Mouse (Mus musculus) forebrain, embryonic 14.5 days (tissue): Measurements from ENCODE around the gene Mmp23. TPM values are rescaled to one million over a fixed set of nuclear protein-coding genes. Genes with fewer than 3 reads are reported as not detected.

Experiments used
- ATAC-seq: fragments of 200-750 bp; cut with Nextera tagmentation; 2 replicates; pipeline ENCODE4 v1.8.0; 2017; ENCODE audit warnings: mild to moderate bottlenecking, moderate library complexity
- DNase-seq: peaks from one replicate; pipeline ENCODE4 v3.0.0-alpha.2; 2015; ENCODE audit warnings: low spot score
- H3K27ac ChIP-seq: fragments of 300-500 bp; sonication (generic); 2 replicates; pipeline ENCODE4 v1.5.1; 2014; ENCODE audit warnings: low read depth, mild to moderate bottlenecking, control low read depth, low read length, moderate library complexity
- H3K27me3 ChIP-seq: fragments of 300-500 bp; sonication (generic); replicated peaks from 2 replicates; pipeline ENCODE4 v1.6.1; 2014; ENCODE audit warnings: low read length, control low read depth, mixed read lengths; ENCODE audit not compliant: control insufficient read depth, insufficient read depth
- H3K36me3 ChIP-seq: fragments of 300-500 bp; sonication (generic); 2 replicates; pipeline ENCODE4 v1.6.1; 2014; ENCODE audit warnings: low read length, control low read depth; ENCODE audit not compliant: control insufficient read depth, insufficient read depth
- H3K4me1 ChIP-seq: fragments of 300-500 bp; sonication (generic); 2 replicates; pipeline ENCODE4 v1.6.1; 2014; ENCODE audit warnings: antibody characterized with exemption, low read length, control low read depth; ENCODE audit not compliant: control insufficient read depth, insufficient read depth
- H3K4me2 ChIP-seq: fragments of 300-500 bp; sonication (generic); 2 replicates; pipeline ENCODE4 v1.6.1; 2014; ENCODE audit warnings: mild to moderate bottlenecking, control low read depth, low read length
- H3K4me3 ChIP-seq: fragments of 300-500 bp; sonication (generic); 2 replicates; pipeline ENCODE4 v1.5.1; 2014; ENCODE audit warnings: low read depth, low read length, control low read depth
- H3K9ac ChIP-seq: fragments of 300-500 bp; sonication (generic); 2 replicates; pipeline ENCODE4 v1.6.1; 2014; ENCODE audit warnings: mild to moderate bottlenecking, low read length, control low read depth, moderate library complexity
- H3K9me3 ChIP-seq: fragments of 300-500 bp; sonication (generic); replicated peaks from 2 replicates; pipeline ENCODE4 v1.6.1; 2016; ENCODE audit warnings: low read length, control low read depth, mixed read lengths; ENCODE audit not compliant: control insufficient read depth
- WGBS: fragments of 180-500 bp; shearing (Covaris S2); extraction: QIAGEN DNeasy Blood & Tissue Kit; methylation state at CpG from one replicate; pipeline ENCODE4 v1.1.7; 2014; 5-methylcytosine and 5-hydroxymethylcytosine counted together
- polyA plus RNA-seq: library from polyadenylated mRNA; unstranded; fragments of >200 nt; fragmentation: Nextera tagmentation; extraction: Ambion mirVana; gene quantifications from 2 replicates; pipeline ENCODE4 v1.2.1, GENCODE M21; 2014

The Mmp23 gene
- polyA plus RNA-seq, 1 experiment from 2014 or later: 0.97 TPM

DNA sequence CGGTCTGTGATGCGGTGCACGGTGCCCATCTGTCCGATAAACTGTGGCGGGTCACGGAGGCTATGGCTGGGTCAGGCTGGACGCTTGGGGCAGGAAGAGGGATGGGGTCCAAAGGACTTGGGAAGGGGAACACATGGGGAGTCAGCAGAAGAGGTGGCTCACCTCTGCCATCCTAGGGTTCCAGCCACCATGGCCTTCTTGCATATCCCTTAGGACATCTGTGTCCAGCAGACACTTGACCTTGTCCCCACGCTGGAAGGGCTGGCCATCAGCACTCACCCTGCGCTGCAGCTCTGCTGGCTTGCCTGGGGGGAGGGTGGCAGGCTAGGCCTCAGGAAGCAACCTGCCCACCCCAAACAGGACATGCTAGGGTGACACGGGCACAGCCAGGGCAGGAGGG is 5.8 kb upstream of the Mmp23 start:
- no peak overlapping the region for H3K4me2 ChIP-seq
- no peak overlapping the region for H3K27ac ChIP-seq
- no peaks in the 10 kb centered on the region for H3K9me3 ChIP-seq
- H3K4me3 ChIP-seq: no peak overlapping the region
- H3K4me1 ChIP-seq: peaks cover 6% of the 10 kb centered on the region; the same call in 1 of the 2 replicates
- peaks cover 20% of the 10 kb centered on the region for H3K27me3 ChIP-seq
- WGBS: 95% methylated on average over 10 of the region's 10 CpGs
- DNase-seq (no peak), ATAC-seq (no peak)
- peaks cover 16% of the 10 kb centered on the region for H3K36me3 ChIP-seq
- no peak overlapping the region for H3K9ac ChIP-seq

DNA sequence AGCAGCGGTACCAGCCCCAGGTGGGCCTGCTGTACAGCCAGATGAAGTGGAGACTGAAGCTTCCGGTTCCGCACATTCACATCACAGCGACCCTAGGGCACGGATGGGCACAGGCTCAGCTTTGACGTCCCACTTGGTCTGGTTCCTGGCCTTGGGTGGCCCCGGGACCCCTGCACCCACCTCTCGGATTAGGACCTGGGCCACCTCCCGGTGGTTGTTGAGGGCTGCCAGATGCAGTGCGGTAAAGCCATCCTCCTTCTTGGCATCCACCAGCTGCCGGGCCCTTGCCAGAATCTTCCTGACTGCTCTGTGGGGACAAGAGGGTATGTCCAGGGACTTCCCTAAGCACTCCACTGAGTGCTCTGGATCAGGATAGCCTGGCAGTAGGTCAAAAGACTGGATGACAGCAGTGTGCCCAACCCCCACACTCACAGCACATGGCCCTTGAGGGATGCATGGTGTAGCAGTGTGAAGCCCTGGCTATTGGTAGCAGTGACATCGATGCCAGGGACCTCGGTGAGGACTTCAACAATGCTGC is 3.1 kb upstream of the Mmp23 start:
- DNase-seq (no peak), ATAC-seq (no peak)
- Histone ChIP-seq H3K9me3 (no peaks in the 10 kb centered on the region), H3K36me3 (peaks cover 23% of the 10 kb centered on the region), H3K27me3 (peaks cover 47% of the 10 kb centered on the region), H3K27ac (no peak overlapping the region), H3K4me3 (no peak overlapping the region), H3K4me1 (peaks cover 18% of the 10 kb centered on the region), H3K4me2 (no peak overlapping the region), H3K9ac (no peak overlapping the region)
- WGBS: 89% methylated on average over 13 of the region's 13 CpGs

DNA sequence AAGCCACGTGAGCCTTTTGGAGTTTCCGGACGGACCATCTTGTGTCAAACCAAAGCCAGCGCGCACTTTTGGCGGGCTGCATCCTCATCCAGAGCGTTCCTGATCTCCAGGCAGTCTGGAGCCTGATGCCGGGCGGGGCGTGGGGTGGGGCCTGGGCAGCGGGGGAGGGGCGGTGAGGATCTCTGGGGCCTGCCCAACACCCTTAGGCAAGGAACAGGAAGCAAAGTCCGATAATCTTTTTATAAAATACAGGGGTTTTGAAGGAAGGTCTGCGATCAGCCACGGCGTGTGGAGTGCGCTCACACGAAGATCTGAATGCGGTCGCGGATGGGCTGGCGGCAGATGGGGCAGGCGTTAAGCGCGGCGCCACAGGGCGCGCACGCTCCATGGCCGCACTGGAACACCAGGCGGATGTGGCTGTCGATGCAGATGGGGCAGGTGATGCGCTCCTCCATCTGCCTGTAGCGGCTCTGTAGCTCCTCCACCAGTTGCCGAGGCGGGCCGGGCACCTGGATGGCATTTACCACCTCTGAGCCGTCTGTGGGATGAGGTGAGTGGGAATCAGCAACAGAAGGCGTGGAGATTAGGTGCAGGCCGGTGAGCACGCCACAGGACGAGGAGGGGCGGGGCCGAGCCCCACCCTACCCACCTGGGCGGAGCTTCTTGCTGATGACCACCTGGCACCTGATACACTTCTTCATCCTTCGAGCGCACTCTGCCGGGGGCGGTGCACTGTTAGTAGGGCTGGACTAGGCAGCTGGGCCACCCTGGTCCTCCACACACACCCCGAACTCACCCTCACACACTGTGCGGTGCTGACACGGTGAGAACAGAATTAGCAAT is 1.5 kb upstream of the Mmp23 start:
- peak; percentile 51 for ATAC-seq
- Histone ChIP-seq H3K4me3 (peak overlapping the region; percentile 13), H3K27me3 (peaks cover 48% of the 10 kb centered on the region), H3K36me3 (peaks cover 37% of the 10 kb centered on the region), H3K4me2 (peak overlapping the region; percentile 53), H3K9me3 (no peaks in the 10 kb centered on the region), H3K4me1 (peaks cover 18% of the 10 kb centered on the region), H3K27ac (no peak overlapping the region), H3K9ac (peak overlapping the region; percentile 48)
- WGBS: 3% methylated on average over 52 of the region's 52 CpGs
- DNase-seq: peak; percentile 38

DNA sequence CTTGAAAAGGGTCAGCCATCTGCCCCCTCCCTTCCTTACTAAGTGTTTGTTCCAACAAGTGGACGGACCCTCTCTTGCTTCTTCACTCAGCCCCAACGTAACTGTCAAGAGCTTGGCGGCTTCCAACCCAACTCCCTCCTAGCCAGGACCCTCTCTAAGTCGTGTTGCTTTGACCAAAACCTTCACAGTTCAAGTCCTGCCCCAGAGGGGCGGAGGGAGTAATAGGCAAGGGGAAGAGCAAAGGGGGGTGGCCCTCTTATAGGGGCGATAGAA is 935 bp upstream of the Mmp23 start:
- 3% methylated on average over 6 of the region's 6 CpGs for WGBS
- DNase-seq (no peak), ATAC-seq (no peak)
- Histone ChIP-seq H3K9ac (no peak overlapping the region; the same call in 1 of the 2 replicates), H3K4me3 (peak overlapping the region; percentile 13), H3K4me2 (peak overlapping the region; percentile 53), H3K27me3 (peaks cover 48% of the 10 kb centered on the region), H3K9me3 (no peaks in the 10 kb centered on the region), H3K27ac (no peak overlapping the region), H3K36me3 (peaks cover 38% of the 10 kb centered on the region), H3K4me1 (peaks cover 18% of the 10 kb centered on the region)

DNA sequence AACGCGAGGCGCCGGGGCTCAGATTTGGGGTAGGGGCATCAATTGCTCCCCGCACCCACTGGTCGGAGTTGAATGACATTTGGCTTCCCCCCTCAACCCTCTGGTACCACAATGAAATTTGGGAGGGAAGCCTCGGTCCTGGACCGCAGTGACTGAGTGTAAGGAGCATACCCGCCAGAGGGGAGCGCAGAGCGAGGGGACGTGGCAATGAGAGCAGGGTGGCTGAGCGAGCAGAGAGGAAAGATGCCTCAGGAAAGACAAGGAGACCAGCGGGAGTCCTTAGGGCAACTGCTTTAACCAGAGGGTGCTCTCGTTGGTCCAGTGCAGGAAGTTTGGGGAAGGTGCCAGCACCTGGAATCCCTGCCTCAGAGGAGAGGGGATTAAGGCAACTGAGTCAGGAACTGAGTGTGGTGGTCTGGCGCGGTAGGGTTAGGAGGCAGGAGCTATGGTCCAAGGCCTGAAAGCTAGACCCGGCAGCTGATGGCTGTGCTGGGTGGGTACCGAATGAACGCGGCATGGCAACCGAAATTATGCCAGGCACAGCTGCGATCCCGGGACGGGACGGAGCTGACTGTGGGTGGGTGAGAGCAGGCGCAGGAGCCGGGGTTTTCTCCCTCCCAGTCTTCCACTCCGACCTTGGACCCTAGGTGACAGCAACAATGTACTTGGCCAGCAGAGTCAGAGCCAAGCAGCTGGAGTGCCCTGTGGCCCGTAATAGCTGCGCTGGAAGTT is 433 bp upstream of the Mmp23 start:
- Histone ChIP-seq H3K4me3 (peak overlapping the region; percentile 24), H3K9ac (peak overlapping the region; percentile 56), H3K4me1 (peaks cover 18% of the 10 kb centered on the region), H3K4me2 (peak overlapping the region; percentile 53), H3K27me3 (peaks cover 48% of the 10 kb centered on the region), H3K27ac (no peak overlapping the region), H3K9me3 (no peaks in the 10 kb centered on the region), H3K36me3 (peaks cover 43% of the 10 kb centered on the region)
- peak; percentile 21 for DNase-seq
- WGBS: 2% methylated on average over 31 of the region's 31 CpGs
- ATAC-seq: peak; percentile 49; the same call in 1 of the 2 replicates

DNA sequence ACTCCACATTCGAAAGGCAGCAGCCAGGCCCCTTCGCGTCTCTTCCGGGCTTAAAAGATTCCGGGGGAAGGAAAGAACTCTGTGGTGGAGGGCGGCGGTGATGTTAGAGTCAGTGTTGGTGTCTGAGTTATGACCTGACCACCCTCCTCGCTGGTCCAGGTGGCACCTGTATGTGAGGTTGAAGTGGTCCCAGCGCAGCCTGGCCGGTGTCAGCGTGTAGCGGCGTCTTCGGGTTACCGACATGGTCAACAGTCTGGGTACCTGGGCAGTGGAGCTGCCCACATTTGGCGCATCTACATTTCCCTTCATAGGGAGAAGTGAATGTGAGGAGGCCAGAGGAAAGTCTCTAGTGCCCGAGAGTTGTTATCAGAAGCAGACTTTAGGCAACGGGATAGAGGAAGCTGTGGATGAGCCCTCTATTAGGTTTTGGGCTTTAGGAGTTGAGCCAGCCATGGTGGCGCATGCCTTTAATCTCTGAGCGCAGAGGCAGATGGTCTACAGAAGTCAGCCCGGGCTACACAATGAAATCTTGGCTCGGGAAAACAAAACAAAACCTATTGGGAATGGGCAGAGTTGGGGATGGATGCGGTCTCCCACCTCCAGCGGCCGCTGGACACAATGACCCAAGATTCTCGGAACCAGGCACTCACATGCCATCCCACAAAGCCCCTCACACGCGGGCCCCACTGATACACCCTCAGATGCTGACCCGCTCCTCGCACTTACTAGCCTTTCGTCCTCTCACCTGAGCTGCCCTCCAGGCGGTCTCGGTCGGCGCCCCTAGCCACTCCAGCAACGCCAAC is 700 bp downstream of the Mmp23 start:
- DNase-seq (no peak), ATAC-seq (no peak)
- peaks cover 55% of the 10 kb centered on the region for H3K36me3 ChIP-seq
- peak overlapping the region; percentile 56 for H3K9ac ChIP-seq
- H3K4me2 ChIP-seq: peak overlapping the region; percentile 53
- peak overlapping the region; percentile 24 for H3K4me3 ChIP-seq
- peaks cover 48% of the 10 kb centered on the region for H3K27me3 ChIP-seq
- peaks cover 18% of the 10 kb centered on the region for H3K4me1 ChIP-seq
- H3K9me3 ChIP-seq: no peaks in the 10 kb centered on the region
- H3K27ac ChIP-seq: no peak overlapping the region
- 21% methylated on average over 36 of the region's 36 CpGs for WGBS

DNA sequence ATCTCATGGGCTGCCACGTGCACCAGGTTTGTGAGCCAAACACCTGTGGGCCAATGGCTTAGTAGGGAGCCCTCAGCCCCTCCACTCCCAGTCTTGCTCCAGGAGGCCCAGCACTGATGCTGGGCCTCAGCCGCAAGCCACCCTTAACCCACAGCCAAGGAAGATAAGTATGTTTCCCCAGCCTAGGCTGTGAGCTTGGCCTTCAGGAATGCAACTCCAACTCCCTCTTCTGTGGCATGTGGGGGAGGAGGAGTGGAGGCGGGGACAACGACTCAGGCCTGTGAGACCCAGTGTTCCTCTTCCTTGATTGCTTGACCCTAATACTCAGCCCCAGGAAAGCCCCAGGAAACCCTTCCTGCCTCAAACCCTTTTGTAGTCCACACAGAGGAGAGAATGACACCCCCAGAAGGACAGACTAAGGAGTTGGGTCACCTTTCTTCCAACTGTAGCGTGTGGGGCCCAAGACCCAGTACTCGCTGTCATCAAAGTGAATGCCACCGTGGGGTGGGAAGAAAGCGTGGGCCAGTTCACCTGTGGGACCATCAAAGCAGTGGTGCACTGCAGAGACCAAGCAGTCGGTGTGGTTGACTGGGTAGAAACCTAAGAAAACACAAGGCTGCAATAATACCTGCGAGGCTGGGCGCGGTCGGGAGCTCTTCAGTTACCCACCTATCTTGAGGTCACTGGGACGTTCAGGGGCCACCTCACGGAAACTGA is 1.5 kb downstream of the Mmp23 start:
- ATAC-seq (no peak), DNase-seq (no peak)
- Histone ChIP-seq H3K27me3 (peaks cover 48% of the 10 kb centered on the region), H3K27ac (no peak overlapping the region), H3K4me2 (no peak overlapping the region), H3K9ac (no peak overlapping the region), H3K4me1 (peaks cover 18% of the 10 kb centered on the region), H3K36me3 (peaks cover 62% of the 10 kb centered on the region), H3K9me3 (no peaks in the 10 kb centered on the region), H3K4me3 (no peak overlapping the region)
- 64% methylated on average over 15 of the region's 15 CpGs for WGBS

DNA sequence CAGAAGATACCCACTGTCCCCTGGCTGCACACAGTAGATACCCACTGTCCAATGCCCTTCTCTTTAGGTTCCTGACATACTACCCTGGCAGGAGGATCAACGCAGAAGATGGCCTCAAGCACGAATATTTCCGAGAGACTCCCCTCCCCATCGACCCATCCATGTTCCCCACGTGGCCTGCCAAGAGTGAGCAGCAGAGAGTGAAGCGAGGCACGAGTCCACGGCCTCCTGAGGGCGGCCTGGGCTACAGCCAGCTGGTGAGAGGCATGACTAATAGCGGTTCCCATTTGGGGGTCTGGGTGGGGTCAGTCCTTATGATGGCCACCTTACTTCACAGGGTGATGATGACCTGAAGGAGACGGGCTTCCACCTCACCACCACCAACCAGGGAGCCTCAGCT is 3.8 kb downstream of the Mmp23 start:
- Histone ChIP-seq H3K36me3 (peaks cover 66% of the 10 kb centered on the region), H3K4me3 (no peak overlapping the region), H3K4me2 (no peak overlapping the region), H3K4me1 (peaks cover 14% of the 10 kb centered on the region), H3K9me3 (no peaks in the 10 kb centered on the region), H3K27me3 (peaks cover 32% of the 10 kb centered on the region), H3K27ac (no peak overlapping the region), H3K9ac (no peak overlapping the region)
- DNase-seq (no peak), ATAC-seq (no peak)
- WGBS: 92% methylated on average over 11 of the region's 11 CpGs
